Mouse (Mus musculus) bone marrow, adult 2 months (tissue): ENCODE results near the gene Lypd4. TPM values are rescaled to one million over a fixed set of nuclear protein-coding genes. Genes with fewer than 3 reads are reported as not detected.

ENCODE experiments used
- H3K27ac ChIP-seq: fragments of 200-500 bp; 2 replicates; pipeline ENCODE4 v1.5.1; 2012; ENCODE audit warnings: low read depth, mild to moderate bottlenecking, control low read depth, inconsistent platforms, low read length; ENCODE audit not compliant: control insufficient read depth, poor library complexity, insufficient read depth
- H3K4me1 ChIP-seq: fragments of 200-500 bp; 2 replicates; pipeline ENCODE4 v1.6.1; 2011; ENCODE audit warnings: low read length; ENCODE audit not compliant: control insufficient read depth, insufficient read depth
- H3K4me3 ChIP-seq: fragments of 200-500 bp; replicated peaks from 2 replicates; pipeline ENCODE3; 2011; ENCODE audit warnings: mild to moderate bottlenecking, low read depth, low read length, control low read depth; ENCODE audit not compliant: control insufficient read depth
- CTCF ChIP-seq: fragments of 200-500 bp; IDR thresholded peaks from 2 replicates; pipeline ENCODE4 v1.5.1; 2011; ENCODE audit warnings: low read length, control low read depth; ENCODE audit not compliant: control insufficient read depth, insufficient read depth
- POLR2A ChIP-seq: fragments of 200-500 bp; IDR thresholded peaks from 2 replicates; pipeline ENCODE4 v1.6.1; 2011; ENCODE audit warnings: low read depth, mild to moderate bottlenecking, control low read depth, low read length, borderline replicate concordance; ENCODE audit not compliant: control insufficient read depth
- WGBS: fragments of 180-500 bp; shearing (Covaris S2); methylation state at CpG from one replicate; pipeline ENCODE4 v1.1.7; 2018; 5-methylcytosine and 5-hydroxymethylcytosine counted together
- polyA plus RNA-seq: library from polyadenylated mRNA; stranded (reverse); fragments of >200 nt; gene quantifications from 2 replicates; pipeline ENCODE4 v1.2.4, GENCODE M21; 2011; ENCODE audit warnings: low replicate concordance; ENCODE audit not compliant: missing spikeins, insufficient read depth, insufficient read length

The Lypd4 gene
- polyA plus RNA-seq, 1 experiment = not detected

GRCm38 (mm10) chr7:24892125-24892583 is 22.4 kb upstream of the Lypd4 start:
- H3K4me1 ChIP-seq = peaks cover 1% of the 10 kb centered on the region; the same call in 1 of the 2 replicates
- TF ChIP-seq CTCF = no peak
- no peak for TF ChIP-seq POLR2A
- no peak overlapping the region for H3K4me3 ChIP-seq
- H3K27ac ChIP-seq = peak overlapping the region; percentile 77
- 72% methylated on average over 2 of the region's 2 CpGs for WGBS

GRCm38 (mm10) chr7:24891241-24892124 is 21.7 kb upstream of the Lypd4 start:
- WGBS = 78% methylated on average over 3 of the region's 3 CpGs
- peak overlapping the region; percentile 42; the same call in 1 of the 2 replicates for H3K27ac ChIP-seq
- no peak overlapping the region for H3K4me3 ChIP-seq
- TF ChIP-seq CTCF (no peak), POLR2A (no peak)
- peaks cover 1% of the 10 kb centered on the region; the same call in 1 of the 2 replicates for H3K4me1 ChIP-seq

DNA sequence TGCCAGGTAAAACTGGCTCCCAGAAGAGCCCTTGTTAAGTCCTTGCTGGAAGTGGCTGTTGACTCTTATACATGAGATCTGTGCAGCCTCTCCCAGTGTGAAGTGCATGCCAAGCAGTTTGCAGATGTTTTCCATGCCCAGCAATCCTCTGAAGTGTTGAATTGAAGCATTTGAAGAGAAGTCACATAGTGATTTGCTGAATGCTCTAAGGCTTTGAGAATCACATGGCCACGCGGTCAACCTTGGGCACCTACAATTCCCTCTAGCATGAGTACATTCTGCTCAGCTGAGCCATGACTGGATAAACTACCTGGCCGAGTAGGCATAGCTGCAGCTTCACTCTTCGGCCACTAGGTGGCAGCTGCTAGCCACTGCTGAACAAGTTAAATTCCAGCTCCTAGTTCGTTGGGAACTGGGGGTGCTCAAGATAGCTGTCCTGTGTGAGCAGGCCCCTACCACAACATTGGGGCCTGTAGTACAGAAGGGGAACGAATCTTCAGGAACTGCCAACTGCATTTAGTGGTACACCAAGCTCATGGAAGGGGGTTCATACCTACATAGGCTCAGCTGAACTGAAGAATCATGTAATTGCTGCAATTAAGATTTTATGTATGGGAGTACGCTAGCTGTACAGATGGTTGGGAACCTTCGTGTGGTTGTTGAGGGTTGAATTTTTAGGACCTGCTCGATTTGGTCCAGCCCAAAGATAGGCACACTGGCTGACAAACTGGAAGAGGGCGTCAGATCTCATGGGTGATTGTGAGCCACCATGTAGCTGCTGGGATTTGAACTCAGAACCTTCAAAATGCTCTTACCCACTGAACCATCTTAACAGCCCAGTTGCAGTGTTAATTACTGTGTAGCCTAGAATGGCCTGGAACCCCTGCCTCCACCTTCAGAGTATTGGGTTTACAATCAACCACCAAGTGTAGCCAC is 20.8 kb upstream of the Lypd4 start:
- no peak overlapping the region for H3K4me3 ChIP-seq
- no peak overlapping the region for H3K27ac ChIP-seq
- 23% methylated on average over 10 of the region's 10 CpGs for WGBS
- TF ChIP-seq POLR2A (no peak), CTCF (peak; percentile 98)
- H3K4me1 ChIP-seq = peaks cover 1% of the 10 kb centered on the region; the same call in 1 of the 2 replicates

GRCm38 (mm10) chr7:24889431-24890220 is 19.9 kb upstream of the Lypd4 start:
- TF ChIP-seq POLR2A (no peak), CTCF (no peak)
- 78% methylated on average over 6 of the region's 6 CpGs for WGBS
- no peak overlapping the region for H3K4me3 ChIP-seq
- peaks cover 1% of the 10 kb centered on the region; the same call in 1 of the 2 replicates for H3K4me1 ChIP-seq
- no peak overlapping the region for H3K27ac ChIP-seq

DNA sequence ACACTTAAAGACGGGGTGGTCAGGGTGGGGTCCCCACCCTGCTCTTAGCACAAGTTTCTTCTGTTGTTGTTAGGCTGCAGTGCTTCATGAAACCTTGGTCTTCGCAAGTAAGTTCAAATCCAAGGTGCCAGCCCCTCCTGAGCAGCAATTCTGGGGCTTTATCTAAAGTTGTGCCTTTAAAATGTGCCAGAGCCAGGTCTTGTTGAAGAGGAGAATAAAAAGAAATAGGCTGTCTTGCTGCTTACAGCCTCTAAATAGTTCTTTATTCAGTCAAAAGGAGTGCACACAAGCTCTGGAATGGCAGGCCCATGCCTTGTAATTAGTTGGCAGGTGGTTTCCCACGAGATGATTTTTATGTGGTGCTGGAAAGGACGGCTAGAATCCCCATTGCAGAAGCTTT is 17.4 kb upstream of the Lypd4 start:
- Histone ChIP-seq H3K27ac (no peak overlapping the region), H3K4me1 (0 out of 2 replicates have a peak, but pooled peaks cover 1% of the 10 kb centered on the region), H3K4me3 (no peak overlapping the region)
- WGBS = 57% methylated on average over 4 of the region's 4 CpGs
- TF ChIP-seq POLR2A (no peak), CTCF (no peak)

DNA sequence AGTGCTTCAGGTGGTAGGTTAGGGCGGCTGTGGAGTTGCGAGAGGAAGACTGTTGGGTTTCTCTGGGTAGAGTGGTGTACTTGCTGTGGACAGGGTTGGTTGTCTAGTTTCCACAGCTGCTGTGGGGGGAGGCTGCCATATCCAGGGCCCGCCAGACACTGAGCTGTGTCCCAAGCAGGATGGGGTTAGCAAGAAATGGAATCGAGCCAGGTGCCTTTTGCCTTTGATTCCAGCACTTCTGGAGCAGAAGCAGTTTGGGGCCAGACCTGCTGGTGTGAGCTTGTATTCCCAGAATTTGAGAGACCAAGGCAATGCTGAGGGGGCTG is 16.5 kb upstream of the Lypd4 start:
- Histone ChIP-seq H3K4me3 (peak overlapping the region; percentile 36), H3K27ac (no peak overlapping the region), H3K4me1 (0 out of 2 replicates have a peak, but pooled peaks cover 1% of the 10 kb centered on the region)
- WGBS = 16% methylated on average over 4 of the region's 4 CpGs
- TF ChIP-seq CTCF = no peak
- TF ChIP-seq POLR2A = no peak

GRCm38 (mm10) chr7:24885468-24886307 is 15.9 kb upstream of the Lypd4 start:
- H3K4me1 ChIP-seq = 0 out of 2 replicates have a peak, but pooled peaks cover 1% of the 10 kb centered on the region
- TF ChIP-seq CTCF = no peak
- no peak overlapping the region for H3K27ac ChIP-seq
- H3K4me3 ChIP-seq = peak overlapping the region; percentile 49
- 6% methylated on average over 12 of the region's 12 CpGs for WGBS
